Mouse (Mus musculus) layer of hippocampus, postnatal 14 days (tissue): ENCODE results near the gene Mov10. TPM values are rescaled to one million over a fixed set of nuclear protein-coding genes. Genes with fewer than 3 reads are reported as not detected.
A peak's percentile ranks its signal among the peaks of the same experiment; 100 is the strongest.
"Not testable (repeated sequence)": the region's sequence is repeated elsewhere in the genome, so short reads cannot be mapped to it uniquely, and the experiment has no call there.

Source experiments
- DNase-seq, 2 experiments: peaks; one replicate each; pipeline ENCODE4 v3.0.0; 2021 to 2022; ENCODE audit warnings: low spot score in 2 of 2, mixed read lengths in 1 of 2
- long read RNA-seq, 2 experiments: library from polyadenylated mRNA; stranded (forward); transcript quantifications; one replicate each; pipeline ENCODE4 v2.0.0; 2021
- total RNA-seq, 2 experiments: library from RNA; stranded (reverse); gene quantifications; 2 replicates each; pipeline ENCODE4 v1.2.3; 2021

The Mov10 gene
- total RNA-seq = 1 to 10 TPM; 7.9 to 9.4 TPM
- long read RNA-seq, experiment 1, partial matches to known transcripts = 2 of 3 reads
- long read RNA-seq, experiment 1, other reads (novel, unspliced or antisense) = 1 of 3 reads
- long read RNA-seq, experiment 2, partial matches to known transcripts = 2 of 3 reads
- long read RNA-seq, experiment 2, other reads (novel, unspliced or antisense) = 1 of 3 reads

DNA sequence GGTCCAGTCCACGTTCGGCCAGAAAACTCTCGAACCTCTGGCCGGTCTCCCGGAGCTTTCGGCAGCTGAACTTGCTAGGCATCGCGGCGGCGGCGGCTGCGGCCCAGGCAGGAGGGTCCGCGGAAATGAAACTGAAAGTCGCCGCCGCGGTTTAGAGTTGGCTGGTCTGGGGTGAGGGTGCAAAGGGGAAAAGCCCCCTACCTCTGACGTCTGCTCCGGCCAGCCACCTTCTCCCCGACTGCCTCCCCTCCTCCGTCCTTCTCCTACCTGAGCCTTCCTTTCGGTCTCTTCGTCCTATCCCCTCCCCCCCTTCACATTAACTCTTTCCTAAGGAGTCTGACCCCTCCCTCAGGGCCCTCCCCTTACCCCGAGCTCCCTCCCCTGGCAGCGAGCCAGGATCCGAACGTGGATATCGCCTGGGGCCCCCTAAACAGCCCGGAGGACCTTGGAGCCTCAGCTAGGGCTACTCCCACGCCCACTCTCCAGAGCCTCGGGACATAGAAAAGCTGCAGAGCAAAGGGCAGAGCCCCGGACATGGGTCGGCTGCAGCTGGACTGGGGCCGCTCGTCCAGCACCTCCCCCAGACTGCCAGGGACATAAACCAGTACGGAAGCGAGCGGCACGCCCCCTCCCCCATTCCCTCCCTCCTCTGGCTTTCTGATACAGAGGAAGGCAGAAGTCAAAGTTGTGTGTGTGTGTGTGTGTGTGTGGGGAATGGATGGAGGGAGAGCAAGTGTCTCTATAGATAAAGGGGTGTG, at the start of gene Mov10:
Gene Mov10 (minus strand): TSS at position 573 of the 758 bp plus-strand sequence.
- DNase-seq = peak; percentile 40 to 49

DNA sequence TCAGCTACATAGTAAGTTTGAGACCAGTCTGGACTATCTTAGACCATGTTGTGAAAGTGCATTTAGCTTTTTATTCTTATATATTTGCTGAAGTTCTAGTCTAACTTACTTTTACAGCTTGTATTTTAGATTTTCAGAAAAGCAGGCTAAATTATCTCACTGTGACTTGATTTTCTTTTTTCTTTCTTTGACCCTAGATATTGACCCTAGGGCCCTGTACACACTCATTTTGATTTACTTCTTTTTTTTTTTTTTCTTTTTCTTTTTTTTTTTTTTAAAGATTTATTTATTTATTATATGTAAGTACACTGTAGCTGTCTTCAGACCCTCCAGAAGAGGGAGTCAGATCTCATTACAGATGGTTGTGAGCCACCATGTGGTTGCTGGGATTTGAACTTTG, 48.3 kb upstream of the Mov10 start:
- DNase-seq = not testable (repeated sequence)

DNA sequence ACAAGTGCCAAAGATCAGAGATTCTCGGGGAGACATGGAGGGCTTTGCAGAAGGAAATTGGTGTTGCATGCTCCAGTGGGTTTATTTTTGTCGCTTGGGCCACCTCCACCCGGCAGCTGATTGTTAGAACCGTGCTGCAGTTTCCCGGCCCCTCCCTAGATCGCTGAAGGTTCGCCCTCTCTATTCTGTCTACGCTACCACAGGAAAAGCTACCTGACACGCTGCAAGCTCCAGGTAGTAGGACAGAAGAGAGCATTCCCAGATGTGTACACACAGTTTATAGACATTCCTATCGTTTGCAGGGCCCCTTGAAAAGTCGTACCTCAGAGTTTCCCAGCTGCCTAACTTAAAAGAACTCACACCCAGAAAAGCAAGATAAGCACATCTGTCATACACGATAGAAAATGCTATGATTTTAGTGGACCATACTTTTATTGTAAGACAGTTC, 47.0 kb upstream of the Mov10 start:
- no peak for DNase-seq

DNA sequence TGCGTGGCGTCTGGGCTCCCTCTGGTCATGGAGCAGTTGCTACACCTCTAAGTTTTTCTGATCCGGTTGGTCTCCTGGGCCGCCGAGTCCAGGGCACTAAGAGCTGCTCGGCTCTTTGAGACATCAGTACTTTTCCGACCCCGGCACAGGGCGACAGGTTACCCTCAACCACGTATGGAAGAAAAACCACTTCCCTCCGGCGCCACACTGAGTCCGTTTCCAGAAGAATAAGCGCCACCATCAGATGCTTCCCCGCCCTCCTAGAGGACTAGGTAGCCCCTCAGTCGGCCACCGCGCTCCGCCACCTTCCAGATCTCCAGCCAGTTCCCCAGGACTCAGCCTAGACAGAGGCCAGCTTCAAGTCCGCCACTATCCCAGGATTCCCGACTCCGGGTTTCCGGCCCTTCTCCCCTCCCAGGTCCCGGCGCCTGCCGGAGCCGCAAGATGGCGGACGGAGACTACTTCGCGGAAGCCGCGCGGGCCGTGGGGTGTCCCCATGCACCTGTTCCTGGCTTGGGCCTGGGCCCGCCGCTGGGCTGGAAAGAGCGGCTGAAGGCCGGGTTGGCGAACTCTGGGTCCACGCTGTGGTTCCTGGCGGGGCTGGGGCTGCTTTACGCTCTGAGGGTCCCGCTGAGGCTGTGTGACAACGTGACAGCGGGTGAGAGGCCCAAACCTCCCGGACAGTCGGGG, 46.4 kb upstream of the Mov10 start:
- peak; percentile 88 to 93 for DNase-seq

DNA sequence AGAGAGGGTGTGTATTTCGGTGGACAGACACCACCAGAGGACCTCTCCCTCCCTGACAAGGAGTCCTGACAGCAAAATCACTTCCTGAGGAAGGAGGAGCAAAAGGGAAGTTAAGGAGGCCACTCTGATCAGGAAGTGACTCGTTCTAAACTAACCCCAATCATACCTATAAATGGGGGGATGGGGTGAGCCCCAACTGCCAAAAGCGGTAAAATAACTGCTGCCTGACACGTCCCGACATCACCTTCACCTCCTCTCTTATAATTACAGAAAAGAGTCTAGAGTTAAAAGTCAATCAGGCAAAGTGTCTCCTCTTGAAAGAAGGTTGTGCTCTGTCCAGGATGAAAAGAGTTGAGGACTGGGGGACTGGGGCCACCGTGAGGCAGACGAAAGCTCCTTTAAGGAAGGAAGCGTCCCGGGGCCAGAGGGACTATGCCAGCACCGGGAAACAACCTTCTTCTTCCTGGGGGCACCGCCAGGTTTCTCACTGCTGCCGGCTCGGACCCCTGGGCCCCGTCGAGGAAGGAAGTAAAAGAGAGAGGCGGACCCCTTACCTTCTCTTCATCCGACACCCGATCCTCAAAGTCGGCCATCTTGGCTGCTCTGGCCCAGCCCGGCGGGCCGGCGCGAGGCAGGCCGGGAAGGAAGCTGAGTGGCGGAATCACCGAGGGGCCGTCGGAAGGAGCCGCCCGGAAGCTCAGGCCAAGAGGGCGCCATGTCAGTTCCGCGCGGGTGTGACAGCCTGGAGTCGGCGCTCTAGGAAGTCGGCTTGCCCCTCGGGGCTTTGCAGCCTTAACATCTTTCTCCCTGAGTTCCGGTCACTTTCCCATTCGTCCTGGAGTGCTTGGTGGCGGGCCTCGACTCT, 45.7 kb upstream of the Mov10 start, which contains the start of the genes St7l and Capza1:
Gene St7l (plus strand): TSS at position 220 of the 865 bp plus-strand sequence.
Gene Capza1 (minus strand): TSS at position 720 of the 865 bp plus-strand sequence.
- DNase-seq = peak; percentile 87 to 93

DNA sequence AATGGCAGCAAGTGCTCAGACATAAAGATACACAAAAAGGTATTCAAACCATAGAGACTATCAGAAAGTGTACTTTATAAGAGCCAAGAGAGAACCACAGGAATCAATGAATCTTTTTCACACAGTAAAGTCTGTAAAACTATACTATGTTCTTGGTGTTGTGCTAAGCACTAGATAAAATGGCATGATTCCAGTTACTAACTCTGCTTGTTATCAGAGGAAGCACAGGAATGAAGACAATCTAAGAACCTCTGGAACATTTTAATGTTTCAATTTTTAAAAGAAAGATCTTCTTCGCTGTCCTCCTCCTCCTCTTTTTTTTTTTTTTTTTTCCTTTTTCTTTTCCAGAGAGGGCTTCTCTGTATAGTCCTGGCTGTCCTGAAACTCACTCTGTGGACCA, 40.2 kb upstream of the Mov10 start:
- DNase-seq = no peak

DNA sequence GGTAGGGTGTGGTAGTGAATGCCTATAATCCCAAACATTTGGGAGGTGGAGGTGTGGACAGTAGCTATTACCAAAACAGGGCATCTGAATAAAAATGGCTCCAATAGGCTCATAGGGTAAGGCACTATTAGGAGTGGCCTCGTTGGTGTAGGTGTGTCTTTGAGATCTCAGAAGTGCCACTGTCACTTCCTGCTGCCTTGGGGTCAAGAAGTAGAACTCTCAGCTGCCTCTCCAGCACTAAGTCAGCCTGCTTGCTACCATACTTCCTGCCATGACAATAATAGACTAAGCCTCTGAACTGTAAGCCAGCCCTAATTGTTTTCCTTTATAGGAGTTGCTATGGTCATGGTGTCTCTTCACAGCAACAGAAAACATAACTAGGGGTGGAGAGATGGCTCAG, 37.7 kb upstream of the Mov10 start:
- no peak for DNase-seq

DNA sequence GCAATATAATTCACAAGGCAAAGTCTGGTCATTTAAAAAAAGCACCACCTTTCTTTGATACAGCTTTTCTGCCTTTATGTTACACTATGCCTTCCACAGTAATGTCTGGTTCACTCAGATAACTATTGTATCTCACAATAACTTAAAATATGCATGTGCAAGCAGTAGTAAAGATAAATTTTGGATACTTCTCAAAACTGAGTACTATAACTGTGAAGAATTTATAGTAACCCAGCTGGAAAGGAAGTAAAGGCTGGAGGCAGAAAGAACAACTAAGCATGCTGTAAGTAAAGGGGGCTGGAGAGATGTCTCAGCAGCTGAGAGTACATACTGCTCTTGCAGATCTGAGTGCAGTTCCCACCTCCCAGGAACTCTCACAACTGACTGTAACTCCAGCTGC, 36.5 kb upstream of the Mov10 start:
- no peak for DNase-seq

DNA sequence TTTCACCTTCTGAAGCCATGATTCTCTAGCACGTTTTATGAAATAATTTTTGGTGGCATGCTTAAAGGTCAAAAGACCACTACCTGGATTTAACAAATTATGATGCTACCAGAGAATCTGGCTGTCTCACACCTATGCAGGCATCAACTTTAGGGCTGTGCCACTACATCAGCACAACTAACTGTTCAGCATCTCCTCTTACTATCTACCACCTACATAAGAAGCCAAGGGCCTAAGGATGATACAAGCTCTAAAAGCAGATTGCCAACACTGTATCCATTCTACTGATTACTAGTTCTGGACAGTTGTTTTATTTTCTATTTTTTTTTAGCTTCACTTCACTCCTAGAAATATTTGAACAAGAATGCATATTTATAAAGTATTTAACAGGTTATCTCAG, 36.1 kb upstream of the Mov10 start:
- no peak for DNase-seq

DNA sequence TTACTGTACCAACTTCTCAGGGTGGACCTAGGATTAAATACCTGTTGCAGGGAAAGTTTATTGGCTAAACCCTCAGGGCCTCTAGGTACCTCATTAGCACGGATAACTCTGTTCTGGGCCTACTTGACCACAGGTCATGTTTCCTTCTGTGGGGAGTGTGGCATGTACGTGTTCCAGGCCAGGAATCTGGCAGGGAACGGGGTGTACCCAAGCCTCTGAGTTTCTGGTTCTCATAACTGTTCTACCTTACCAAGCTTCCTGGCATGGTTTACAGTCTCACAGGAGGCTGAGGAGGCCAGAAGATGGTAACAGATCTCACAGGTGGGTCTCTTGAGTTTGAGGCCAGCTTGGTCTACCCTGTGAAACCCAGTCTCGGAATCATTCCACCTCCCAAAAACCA, 28.2 kb upstream of the Mov10 start:
- DNase-seq = no peak

DNA sequence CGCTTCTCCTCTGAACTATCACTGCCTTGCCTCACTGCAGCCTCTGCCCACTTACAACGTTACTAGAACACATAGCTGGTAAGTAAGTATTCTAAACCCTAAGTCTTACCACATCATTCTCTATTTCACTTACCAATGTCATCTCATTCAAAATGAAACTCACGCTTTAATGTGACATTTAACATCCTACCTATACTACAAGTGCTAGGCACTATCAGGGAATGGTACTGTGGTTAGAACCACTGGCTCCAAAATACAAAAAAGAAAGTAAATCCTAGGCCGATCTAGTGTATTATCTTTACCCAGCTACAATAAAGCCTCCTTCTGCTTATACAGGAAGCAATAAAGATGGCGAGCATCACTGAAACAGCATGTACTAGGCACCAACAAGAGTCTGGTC, 22.7 kb upstream of the Mov10 start:
- no peak for DNase-seq

DNA sequence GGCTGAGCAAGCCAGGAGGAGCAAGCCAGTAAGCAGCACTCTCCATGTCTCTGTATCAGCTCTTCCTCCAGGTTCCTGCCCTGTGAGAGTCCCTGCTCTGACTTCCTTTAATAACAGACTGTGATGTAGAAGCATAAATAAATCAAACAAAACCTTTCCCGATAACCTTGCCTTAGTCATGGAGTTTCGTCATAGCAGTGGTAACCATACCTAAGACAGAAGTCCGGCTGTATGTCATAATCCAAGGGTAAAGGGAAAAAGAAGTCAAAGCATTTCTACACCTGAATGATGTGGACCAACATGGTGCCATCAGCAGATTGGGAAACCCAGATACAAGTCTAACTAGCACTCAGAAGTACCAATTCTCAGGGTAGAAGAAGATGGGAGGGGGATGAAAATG, 17.4 kb upstream of the Mov10 start:
- no peak for DNase-seq

DNA sequence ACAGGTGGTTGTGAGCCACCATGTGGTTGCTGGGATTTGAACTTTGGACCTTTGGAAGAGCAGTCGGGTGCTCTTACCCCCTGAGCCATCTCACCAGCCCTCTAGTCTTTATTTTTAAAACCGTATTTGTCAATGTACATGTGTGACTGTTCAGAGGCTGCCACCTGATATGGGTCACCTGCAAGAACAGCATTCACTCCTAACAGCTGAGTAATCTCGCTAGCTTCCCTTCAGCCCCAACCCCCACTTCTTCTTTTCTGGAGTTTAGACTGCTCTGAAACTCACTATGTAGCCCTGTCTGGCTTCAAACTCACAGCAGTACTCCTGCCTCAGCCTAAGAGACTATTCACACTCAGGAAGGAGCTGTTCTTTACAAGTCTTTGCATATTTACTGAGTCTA, 4.0 kb upstream of the Mov10 start:
- DNase-seq = no peak

DNA sequence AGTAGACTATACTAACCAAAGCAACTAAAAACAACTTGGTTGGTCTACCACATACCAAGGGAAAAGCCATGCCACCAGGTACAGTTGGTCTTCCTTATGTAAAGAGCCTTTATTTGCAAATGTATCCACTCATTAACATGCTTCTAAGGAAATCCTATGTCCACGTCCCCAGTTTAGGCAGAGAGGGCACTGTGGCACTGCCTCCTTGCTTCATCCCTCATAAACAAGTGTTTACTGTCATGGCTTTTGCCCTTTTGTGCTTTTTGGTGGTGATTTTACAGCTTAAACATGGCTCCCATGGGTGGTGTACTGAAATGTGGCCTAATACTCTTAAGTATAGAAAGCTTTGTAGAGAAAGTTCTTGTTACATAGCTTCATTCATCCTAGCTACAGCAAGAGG, 2.1 kb upstream of the Mov10 start:
- DNase-seq = no peak

DNA sequence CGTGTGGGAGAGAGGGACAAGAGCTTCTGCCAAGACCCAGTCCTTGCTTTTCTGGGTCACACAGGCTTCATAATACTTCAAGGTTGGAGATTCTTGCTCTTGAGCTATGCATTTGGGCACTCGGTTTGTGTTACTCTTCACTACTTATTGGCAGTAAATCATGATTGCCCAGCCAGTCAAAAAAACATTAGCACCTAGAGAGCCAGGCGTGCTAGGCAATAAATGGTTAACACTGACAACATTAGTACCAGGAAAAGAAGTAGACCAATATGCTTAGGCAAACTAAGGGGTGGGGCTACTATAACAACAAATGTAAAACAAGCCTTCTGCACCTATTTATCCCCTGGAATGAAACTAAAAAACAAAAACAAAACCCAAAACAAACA, 379 bp upstream of the Mov10 start:
- no peak for DNase-seq

DNA sequence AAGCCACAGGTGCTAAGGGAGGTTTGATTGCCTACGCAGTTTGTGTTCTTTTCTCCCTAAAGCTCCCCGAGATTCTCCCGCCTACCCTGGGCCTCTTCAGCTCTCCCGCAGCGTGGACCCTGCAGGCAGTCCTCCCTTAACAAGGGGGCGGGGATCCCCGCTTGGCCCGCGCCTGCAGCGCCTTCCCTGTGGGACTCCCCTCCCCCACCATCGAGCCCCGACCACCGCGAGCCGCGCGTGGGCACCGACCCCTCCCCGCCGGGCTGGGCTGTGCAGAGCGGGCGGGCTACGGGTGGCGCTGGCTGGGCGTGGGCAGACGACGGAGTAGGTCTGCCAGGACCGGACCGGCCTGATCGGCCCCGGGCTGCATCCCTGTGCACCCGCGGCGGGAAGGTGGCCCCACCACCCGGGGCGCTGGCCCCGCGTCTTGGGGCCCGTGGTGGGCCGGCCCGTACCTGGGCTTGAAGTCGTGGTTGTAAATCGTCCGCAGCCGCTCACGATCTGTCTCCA, 827 bp downstream of the Mov10 start:
- peak; percentile 41 to 49 for DNase-seq

DNA sequence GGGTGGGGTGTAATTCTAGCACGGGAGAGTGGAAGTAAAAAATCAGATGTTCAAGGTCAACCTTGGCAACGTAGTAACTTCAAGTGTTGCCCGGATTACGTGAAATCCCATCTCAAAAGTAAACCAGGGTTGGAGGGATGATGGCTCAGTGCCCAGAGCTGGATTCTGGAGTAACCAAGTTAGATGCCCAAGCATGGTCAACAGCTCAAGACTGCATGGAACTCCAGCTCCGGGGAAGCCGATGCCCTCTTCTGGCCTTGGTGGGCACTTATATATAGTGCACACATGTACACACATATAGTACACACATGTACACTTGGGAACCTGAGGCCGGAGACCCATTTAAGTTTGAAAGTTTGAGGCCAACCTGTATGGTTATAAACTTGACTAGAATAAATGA, 2.2 kb downstream of the Mov10 start:
- no peak for DNase-seq

DNA sequence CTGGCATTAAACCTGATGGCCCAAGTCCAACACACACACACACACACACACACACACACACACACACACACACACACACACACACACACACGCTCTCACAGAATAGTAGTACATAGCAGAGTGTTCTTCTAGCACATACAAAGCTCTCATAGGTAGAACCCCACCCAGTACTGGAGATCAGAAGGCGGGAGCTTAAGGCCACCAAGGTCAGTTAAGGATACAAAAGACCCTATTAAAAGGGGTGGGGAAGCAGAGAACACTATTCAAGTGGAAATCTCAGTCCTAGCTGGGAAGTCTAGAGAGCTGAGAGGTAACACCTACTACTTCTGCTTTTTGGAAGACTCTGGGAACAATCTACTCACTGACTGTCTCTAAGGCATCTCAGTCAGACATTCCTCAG, 3.0 kb downstream of the Mov10 start:
- DNase-seq = no peak

DNA sequence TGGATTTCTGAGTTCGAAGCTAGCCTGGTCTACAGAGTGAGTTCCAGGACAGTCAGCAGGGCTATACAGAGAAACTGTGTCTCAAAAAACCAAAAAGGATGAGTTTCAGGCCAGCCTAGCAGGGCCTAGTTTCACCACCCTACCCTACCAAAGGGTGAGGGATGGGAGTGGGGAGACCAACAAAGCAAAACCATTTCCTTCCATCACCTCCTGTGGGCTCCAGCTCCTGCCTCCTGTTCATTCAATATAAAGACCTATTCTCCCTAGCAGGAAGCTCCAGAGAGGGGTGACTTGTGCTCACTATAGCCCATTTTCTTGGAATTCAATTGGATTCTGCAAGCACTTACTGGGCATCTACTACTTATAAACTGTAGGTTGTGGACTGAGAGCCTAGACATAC, 3.6 kb downstream of the Mov10 start:
- DNase-seq = no peak

DNA sequence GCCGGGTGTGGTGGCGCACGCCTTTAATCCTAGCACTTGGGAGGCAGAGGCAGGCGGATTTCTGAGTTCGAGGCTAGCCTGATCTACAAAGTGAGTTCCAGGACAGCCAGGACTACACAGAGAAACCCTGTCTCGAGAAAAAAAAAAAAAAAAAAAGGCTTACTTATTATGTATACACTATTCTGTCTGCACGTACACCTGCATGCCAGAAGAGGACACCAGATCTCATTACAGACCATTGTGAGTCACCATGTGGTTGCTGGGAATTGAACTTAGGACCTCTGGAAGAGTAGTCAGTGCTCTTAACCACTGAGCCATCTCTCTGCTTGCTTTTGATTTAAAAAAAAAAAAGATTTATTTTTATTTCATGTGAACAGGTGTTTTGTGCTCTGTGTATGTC, 5.1 kb downstream of the Mov10 start:
- not testable (repeated sequence) for DNase-seq

DNA sequence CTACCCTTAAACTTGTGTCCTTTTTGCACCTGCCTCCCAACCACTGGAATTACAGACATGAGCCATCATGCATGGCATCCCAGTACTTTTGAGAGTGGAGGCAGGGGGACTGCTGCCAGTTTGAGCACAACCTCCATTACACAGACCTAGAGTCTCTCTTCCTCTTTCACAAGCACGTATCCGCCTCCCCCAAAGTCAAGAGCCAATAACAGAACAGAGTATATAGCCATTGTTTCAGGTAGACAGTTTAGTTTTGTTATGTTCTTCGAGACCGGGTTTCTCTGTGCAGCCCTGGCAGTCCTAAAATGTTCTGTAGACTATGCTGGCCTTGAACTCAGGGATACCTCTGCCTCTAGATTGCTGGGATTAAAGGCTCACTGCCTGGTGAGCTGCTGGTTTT, 6.1 kb downstream of the Mov10 start:
- DNase-seq = no peak
